Mouse (Mus musculus) liver, adult (tissue): ENCODE data around the gene Usp7.

Source experiments
- GATA4 ChIP-seq: IDR thresholded peaks from 2 replicates; pipeline ENCODE4 v1.6.1; 2014; ENCODE audit warnings: mild to moderate bottlenecking, low read length; ENCODE audit not compliant: insufficient replicate concordance

Gene Usp7

GRCm38 (mm10) chr16:8768071-8768470, 24.0 kb downstream of the Usp7 start:
- no peak for TF ChIP-seq GATA4

- no peak for TF ChIP-seq GATA4
Observed at GRCm38 (mm10) chr16:8767133-8768052, 24.7 kb downstream of the Usp7 start.

DNA sequence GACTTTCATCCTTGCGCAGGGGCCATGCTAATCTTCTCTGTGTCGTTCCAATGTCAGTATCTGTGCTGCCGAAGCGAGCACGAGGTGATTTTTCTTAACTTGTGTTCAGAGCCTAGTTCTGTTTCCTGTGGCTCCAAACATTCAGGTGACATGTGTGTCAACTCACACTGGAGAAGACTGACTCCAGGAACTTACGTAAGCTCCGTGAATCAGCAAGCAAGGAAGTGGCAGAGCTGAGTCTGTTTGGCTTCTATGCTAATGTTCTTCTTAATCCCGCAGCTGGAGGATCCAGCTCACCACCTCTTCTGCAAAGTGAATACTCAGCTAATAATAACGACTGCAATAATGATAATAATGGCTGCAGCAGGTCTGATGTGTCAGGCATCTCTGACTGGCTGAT, 25.9 kb downstream of the Usp7 start:
- TF ChIP-seq GATA4 = no peak

DNA sequence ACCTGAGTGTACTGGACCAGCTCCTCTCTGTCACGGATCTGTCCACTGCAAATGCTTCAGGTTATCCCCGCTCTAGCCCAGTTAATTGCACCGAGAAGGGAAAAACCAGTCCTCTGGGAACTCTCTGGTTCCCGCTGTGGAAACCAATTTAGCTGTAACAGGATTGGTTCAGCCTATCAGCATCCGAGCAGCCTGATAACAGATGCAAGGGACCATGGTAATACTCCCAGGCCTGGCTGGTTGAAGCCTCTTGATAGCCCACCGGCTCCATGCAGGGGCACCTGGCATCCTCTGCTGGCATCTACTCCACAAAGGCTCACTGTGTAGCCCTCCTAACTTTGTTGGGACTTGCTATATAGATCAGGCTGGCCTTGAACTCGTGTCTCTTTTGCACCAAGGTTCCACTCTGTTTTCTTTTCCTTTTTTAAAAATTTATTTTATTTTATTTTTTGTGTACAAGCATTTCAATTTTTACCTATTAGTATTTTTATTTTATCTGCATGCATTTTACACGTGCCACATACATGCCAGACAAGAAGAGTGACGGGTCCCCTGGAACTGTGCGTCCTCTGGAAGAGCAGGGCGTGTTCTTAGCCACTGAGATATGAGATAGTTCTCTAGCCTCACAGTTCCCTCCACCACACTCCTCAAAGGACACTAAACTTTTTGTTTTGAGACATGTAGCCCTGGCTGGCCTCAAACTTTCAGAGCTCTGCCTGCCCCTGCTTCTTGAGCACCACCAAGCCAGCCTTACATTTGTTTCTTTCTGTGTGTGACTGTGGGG, 27.8 kb downstream of the Usp7 start:
- TF ChIP-seq GATA4 = no peak

GRCm38 (mm10) chr16:8763028-8763427, 29.1 kb downstream of the Usp7 start:
- no peak for TF ChIP-seq GATA4

- TF ChIP-seq GATA4 = no peak
Observed at GRCm38 (mm10) chr16:8761894-8762293, 30.2 kb downstream of the Usp7 start.

DNA sequence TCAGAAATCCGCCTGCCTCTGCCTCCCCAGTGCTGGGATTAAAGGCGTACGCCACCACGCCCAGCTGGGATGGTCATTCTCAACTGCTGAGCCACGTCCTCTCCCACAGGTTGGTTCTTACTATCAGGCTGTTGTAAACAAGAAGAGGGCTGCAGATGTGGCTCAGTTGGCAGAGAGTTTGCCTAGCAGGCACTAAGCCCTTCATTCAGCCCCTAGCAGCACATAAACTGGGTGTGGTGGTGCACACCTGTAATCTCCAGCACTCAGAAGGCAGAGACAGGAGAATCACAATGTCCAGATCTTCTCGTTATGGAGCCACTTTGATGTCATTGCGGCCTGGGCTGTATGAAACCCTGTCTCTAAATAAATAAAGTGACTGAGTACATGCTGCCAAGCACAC, 31.1 kb downstream of the Usp7 start:
- TF ChIP-seq GATA4 = no peak

DNA sequence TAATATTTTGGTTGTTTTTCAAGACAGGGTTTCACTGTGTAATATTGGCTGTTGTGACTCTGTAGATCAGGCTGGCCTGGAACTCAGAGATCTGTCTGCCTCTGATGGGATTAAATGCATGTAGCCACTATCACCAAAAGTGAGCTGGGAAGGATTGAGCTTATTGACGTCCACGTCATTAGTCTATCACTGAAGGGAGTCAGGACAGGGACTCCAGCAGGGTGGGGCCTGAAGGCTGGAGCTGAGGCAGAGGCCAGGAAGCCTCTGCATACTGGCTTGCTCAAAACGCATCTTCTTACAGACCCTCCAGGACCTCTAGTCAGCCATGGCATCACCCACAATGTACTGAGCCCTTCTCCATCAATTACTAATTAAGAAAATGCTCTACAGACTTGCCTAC, 33.1 kb downstream of the Usp7 start:
- no peak for TF ChIP-seq GATA4

- TF ChIP-seq GATA4 = no peak
Observed at GRCm38 (mm10) chr16:8758193-8758592, 33.9 kb downstream of the Usp7 start.

DNA sequence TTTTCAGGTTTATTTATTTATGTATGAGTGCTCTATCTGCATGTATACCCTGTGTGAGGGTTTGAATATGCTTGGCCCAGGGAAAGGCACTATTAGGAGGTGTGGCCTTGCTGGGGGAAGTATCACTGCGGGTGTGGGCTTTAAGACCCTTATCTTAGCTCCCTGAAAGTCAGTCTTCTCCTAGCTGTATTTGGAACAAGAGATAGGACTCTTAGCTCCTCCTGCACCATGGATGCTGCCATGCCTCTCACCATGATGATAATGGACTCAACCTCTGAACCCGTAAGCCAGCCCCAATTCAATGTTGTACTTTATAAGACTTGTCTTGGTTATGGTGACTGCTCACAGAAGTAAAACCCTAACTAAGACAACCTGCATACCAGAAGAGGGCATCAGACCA, 39.8 kb downstream of the Usp7 start:
- TF ChIP-seq GATA4 = no peak

GRCm38 (mm10) chr16:8751555-8752235, 40.4 kb downstream of the Usp7 start:
- TF ChIP-seq GATA4 = no peak

GRCm38 (mm10) chr16:8748904-8749303, 43.2 kb downstream of the Usp7 start:
- no peak for TF ChIP-seq GATA4

- no peak for TF ChIP-seq GATA4
Observed at GRCm38 (mm10) chr16:8748175-8748846, 43.8 kb downstream of the Usp7 start.

GRCm38 (mm10) chr16:8747772-8748171, 44.3 kb downstream of the Usp7 start:
- no peak for TF ChIP-seq GATA4

GRCm38 (mm10) chr16:8746509-8746908, 45.6 kb downstream of the Usp7 start:
- TF ChIP-seq GATA4 = no peak
